Mouse (Mus musculus) thymus, postnatal 4 days (tissue): ENCODE measurements at regions not wholly inside any gene's neighbourhood (a gene's known extent, or its start where the extent isn't known, plus 50 kb on each side); places are given as distances from the start of the nearest gene placed in this dataset.
"Not testable (repeated sequence)": the region's sequence is repeated elsewhere in the genome, so short reads cannot be mapped to it uniquely, and the experiment has no call there.

ENCODE experiments used
- DNase-seq: peaks from one replicate; pipeline ENCODE4 v3.0.0; 2021

- no peak for DNase-seq
Measured at GRCm38 (mm10) chr13:42000966-42001365, 50.9 kb upstream of the Hivep1 start.

GRCm38 (mm10) chr13:41997883-41998282 lies 53.9 kb upstream of the Hivep1 start:
- no peak for DNase-seq

GRCm38 (mm10) chr13:41994126-41994525 lies 57.7 kb upstream of the Hivep1 start:
- DNase-seq: no peak

GRCm38 (mm10) chr13:41975918-41976317 lies 75.9 kb upstream of the Hivep1 start:
- no peak for DNase-seq

GRCm38 (mm10) chr13:41962915-41963314 lies 88.9 kb upstream of the Hivep1 start:
- DNase-seq: no peak

- not testable (repeated sequence) for DNase-seq
Measured at GRCm38 (mm10) chr13:41960960-41961359, 90.9 kb upstream of the Hivep1 start.

GRCm38 (mm10) chr13:41957932-41958331 lies 93.9 kb upstream of the Hivep1 start:
- no peak for DNase-seq

- no peak for DNase-seq
Measured at GRCm38 (mm10) chr13:41955884-41956283, 95.9 kb upstream of the Hivep1 start.

- no peak for DNase-seq
Measured at GRCm38 (mm10) chr13:41955198-41955597, 96.6 kb upstream of the Hivep1 start.

GRCm38 (mm10) chr13:41952453-41952852 lies 99.4 kb upstream of the Hivep1 start:
- no peak for DNase-seq

- DNase-seq: no peak
Measured at GRCm38 (mm10) chr13:41948241-41948640, 100.8 kb upstream of the Adtrp start.

- DNase-seq: peak; percentile 47
Measured at GRCm38 (mm10) chr13:41932313-41933100, 85.0 kb upstream of the Adtrp start.

- no peak for DNase-seq
Measured at GRCm38 (mm10) chr13:41929768-41930167, 82.3 kb upstream of the Adtrp start.

GRCm38 (mm10) chr13:41925851-41926250 lies 78.4 kb upstream of the Adtrp start:
- not testable (repeated sequence) for DNase-seq

GRCm38 (mm10) chr13:41925211-41925610 lies 77.7 kb upstream of the Adtrp start:
- no peak for DNase-seq

GRCm38 (mm10) chr13:41921178-41921577 lies 73.7 kb upstream of the Adtrp start:
- DNase-seq: no peak

GRCm38 (mm10) chr13:41918525-41918924 lies 71.0 kb upstream of the Adtrp start:
- DNase-seq: no peak

- DNase-seq: not testable (repeated sequence)
Measured at GRCm38 (mm10) chr13:41915816-41916215, 68.3 kb upstream of the Adtrp start.

GRCm38 (mm10) chr13:41910736-41911135 lies 63.3 kb upstream of the Adtrp start:
- no peak for DNase-seq

GRCm38 (mm10) chr13:41910236-41910635 lies 62.8 kb upstream of the Adtrp start:
- no peak for DNase-seq

GRCm38 (mm10) chr13:41907027-41907426 lies 59.5 kb upstream of the Adtrp start:
- DNase-seq: no peak

GRCm38 (mm10) chr13:41903286-41903685 lies 55.8 kb upstream of the Adtrp start:
- no peak for DNase-seq

- no peak for DNase-seq
Measured at GRCm38 (mm10) chr13:41899837-41900463, 52.5 kb upstream of the Adtrp start.

- no peak for DNase-seq
Measured at GRCm38 (mm10) chr13:41899281-41899680, 51.8 kb upstream of the Adtrp start.
